Mouse (Mus musculus): ENCODE results near the gene Cacnb2.

Cacnb2 gene

GRCm38 (mm10) chr2:14996036-14996435 lies 393.1 kb downstream of the Cacnb2 start:
- DNase-seq: no peak

GRCm38 (mm10) chr2:14997836-14998235 lies 394.9 kb downstream of the Cacnb2 start:
- DNase-seq: no peak

GRCm38 (mm10) chr2:15007531-15007930 lies 404.6 kb downstream of the Cacnb2 start:
- no peak for DNase-seq

GRCm38 (mm10) chr2:15008072-15008471 lies 405.2 kb downstream of the Cacnb2 start:
- no peak for DNase-seq

GRCm38 (mm10) chr2:15026817-15027216 lies 423.9 kb downstream of the Cacnb2 start:
- DNase-seq: no peak

- DNase-seq: no peak
Measured at GRCm38 (mm10) chr2:15027816-15028215, 424.9 kb downstream of the Cacnb2 start.
